Mouse (Mus musculus) right cerebral cortex, postnatal 4 days (tissue): ENCODE data around the gene Isl2.
A peak's percentile ranks its signal among the peaks of the same experiment; 100 is the strongest.

Experiments
- DNase-seq: peaks from one replicate; pipeline ENCODE4 v3.0.0-alpha.2; 2022

Gene Isl2

GRCm38 (mm10) chr9:55538377-55538776, at the start of gene Isl2:
Isl2 (plus strand) TSS chr9:55538672.
- DNase-seq = no peak

- no peak for DNase-seq
Measured at GRCm38 (mm10) chr9:55507922-55508321, 30.6 kb upstream of the Isl2 start.

- DNase-seq = no peak
Measured at GRCm38 (mm10) chr9:55508701-55509100, 29.8 kb upstream of the Isl2 start.

- DNase-seq = no peak
Measured at GRCm38 (mm10) chr9:55509731-55510130, 28.7 kb upstream of the Isl2 start.

GRCm38 (mm10) chr9:55510651-55511235, 27.7 kb upstream of the Isl2 start:
- DNase-seq = no peak

- peak; percentile 46 for DNase-seq
Measured at GRCm38 (mm10) chr9:55511521-55511993, 26.9 kb upstream of the Isl2 start.

GRCm38 (mm10) chr9:55512027-55512543, 26.4 kb upstream of the Isl2 start, which contains the start of gene Etfa:
Etfa (minus strand) TSS chr9:55512243.
- peak; percentile 89 for DNase-seq

- no peak for DNase-seq
Measured at GRCm38 (mm10) chr9:55525716-55526115, 12.8 kb upstream of the Isl2 start.

- DNase-seq = peak; percentile 77
Measured at GRCm38 (mm10) chr9:55535907-55536306, 2.6 kb upstream of the Isl2 start.

- no peak for DNase-seq
Measured at GRCm38 (mm10) chr9:55539006-55539405, 534 bp downstream of the Isl2 start.

GRCm38 (mm10) chr9:55539661-55540390, 1.4 kb downstream of the Isl2 start:
- DNase-seq = peak; percentile 31

- DNase-seq = no peak
Measured at GRCm38 (mm10) chr9:55540391-55540770, 1.9 kb downstream of the Isl2 start.

- peak; percentile 64 for DNase-seq
Measured at GRCm38 (mm10) chr9:55540888-55541287, 2.4 kb downstream of the Isl2 start.

GRCm38 (mm10) chr9:55541681-55542365, 3.4 kb downstream of the Isl2 start:
- DNase-seq = peak; percentile 34

GRCm38 (mm10) chr9:55542366-55543325, 4.2 kb downstream of the Isl2 start:
- no peak for DNase-seq

GRCm38 (mm10) chr9:55543336-55543702, 4.8 kb downstream of the Isl2 start:
- DNase-seq = no peak

- peak; percentile 42 for DNase-seq
Measured at GRCm38 (mm10) chr9:55543703-55544401, 5.4 kb downstream of the Isl2 start.

GRCm38 (mm10) chr9:55544861-55545555, 6.5 kb downstream of the Isl2 start:
- DNase-seq = peak; percentile 32

- no peak for DNase-seq
Measured at GRCm38 (mm10) chr9:55545556-55546175, 7.2 kb downstream of the Isl2 start.

- no peak for DNase-seq
Measured at GRCm38 (mm10) chr9:55546176-55547010, 7.9 kb downstream of the Isl2 start.
